Mouse (Mus musculus) G1E (cell line): ENCODE results near the gene Col15a1.

Experiments used
- CTCF ChIP-seq: IDR thresholded peaks from 2 replicates; pipeline ENCODE4 v1.5.1; 2012; ENCODE audit warnings: low read depth, low read length, inconsistent platforms, mixed read lengths
- GATA1 ChIP-seq: IDR thresholded peaks from 2 replicates; pipeline ENCODE4 v1.6.1; 2012; ENCODE audit warnings: borderline replicate concordance, low read length, inconsistent platforms, mixed read lengths
- GATA2 ChIP-seq: IDR thresholded peaks from 2 replicates; pipeline ENCODE4 v1.6.1; 2012; ENCODE audit warnings: low read depth, low read length, inconsistent platforms, borderline replicate concordance
- POLR2AphosphoS5 ChIP-seq: IDR thresholded peaks from 2 replicates; pipeline ENCODE4 v1.6.1; 2012; ENCODE audit warnings: low read depth, low read length, inconsistent platforms; ENCODE audit not compliant: insufficient replicate concordance
- TAL1 ChIP-seq: conservative IDR thresholded peaks from 2 replicates; pipeline ENCODE4 v1.6.1; 2012; ENCODE audit warnings: low read depth, low read length, inconsistent platforms, mixed read lengths

DNA sequence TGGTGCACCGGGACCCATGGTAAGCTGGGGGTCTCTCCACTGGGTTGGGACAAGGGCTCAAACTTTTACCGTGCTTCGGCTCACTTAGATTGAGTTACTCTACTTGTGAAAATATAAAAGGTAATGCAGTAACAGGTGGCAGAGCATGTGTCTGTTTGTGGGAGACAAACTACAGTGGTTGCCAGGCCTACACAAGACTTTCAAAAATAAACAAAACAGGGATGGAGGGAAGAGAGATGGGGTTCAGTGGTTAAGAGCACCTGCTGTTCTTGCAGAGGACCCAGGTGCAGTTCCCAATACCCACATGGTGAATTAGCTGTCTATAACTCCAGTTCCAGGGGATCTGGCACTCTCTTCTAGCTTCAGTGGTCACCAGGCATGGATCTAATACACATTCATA is 81.6 kb downstream of the Col15a1 start:
- no peak for TF ChIP-seq CTCF
- no peak for TF ChIP-seq GATA1
- no peak for TF ChIP-seq TAL1
- no peak for TF ChIP-seq POLR2AphosphoS5
- TF ChIP-seq GATA2 = no peak
